Mouse (Mus musculus): ENCODE data around the gene Tmod3. TPM values are rescaled to one million over a fixed set of nuclear protein-coding genes. Genes with fewer than 3 reads are reported as not detected.
A peak's percentile ranks its signal among the peaks of the same experiment; 100 is the strongest.

The Tmod3 gene
- total RNA-seq (2021): 10 to 100 TPM; 65.4 to 68.9 TPM

- intact Hi-C loops (cut with DNase I): loop anchor here (2.0 kb wide), 2 partner anchors 21 to 37 kb away; no protein-coding TSS in a partner anchor
- peak; percentile 96 to 97 for DNase-seq
These were observed at the start of gene Tmod3 for GRCm38 (mm10) chr9:75559512-75560012. Gene Tmod3 (minus strand): TSS chr9:75559657.

- no peak for DNase-seq
- intact Hi-C loops (cut with DNase I): no loop called here
These were observed 48.0 kb upstream of the Tmod3 start for GRCm38 (mm10) chr9:75607496-75607895.

GRCm38 (mm10) chr9:75601510-75601909, 42.1 kb upstream of the Tmod3 start:
- DNase-seq: no peak
- intact Hi-C loops (cut with DNase I): no loop called here

- intact Hi-C loops (cut with DNase I): no loop called here
- DNase-seq: no peak
These were observed 40.9 kb upstream of the Tmod3 start for GRCm38 (mm10) chr9:75600166-75600934.

- intact Hi-C loops (cut with DNase I): no loop called here
- no peak for DNase-seq
These were observed 39.9 kb upstream of the Tmod3 start for GRCm38 (mm10) chr9:75599191-75599841.

GRCm38 (mm10) chr9:75597596-75597995, 38.1 kb upstream of the Tmod3 start:
- DNase-seq: no peak
- intact Hi-C loops (cut with DNase I): no loop called here

GRCm38 (mm10) chr9:75597036-75597435, 37.6 kb upstream of the Tmod3 start:
- no peak for DNase-seq
- intact Hi-C loops (cut with DNase I): no loop called here

GRCm38 (mm10) chr9:75593481-75593880, 34.0 kb upstream of the Tmod3 start:
- DNase-seq: no peak
- intact Hi-C loops (cut with DNase I): no loop called here

GRCm38 (mm10) chr9:75589850-75590790, 30.7 kb upstream of the Tmod3 start:
- no peak for DNase-seq
- intact Hi-C loops (cut with DNase I): no loop called here

- peak in 1 of 2 experiments; percentile 25 for DNase-seq
- intact Hi-C loops (cut with DNase I): loop anchor here (1.0 to 2.0 kb wide), 3 partner anchors 21 to 219 kb away; no protein-coding TSS in a partner anchor
These were observed 22.4 kb upstream of the Tmod3 start for GRCm38 (mm10) chr9:75581694-75582350.

- peak in 1 of 2 experiments; percentile 37 for DNase-seq
- intact Hi-C loops (cut with DNase I): no loop called here
These were observed 19.9 kb upstream of the Tmod3 start for GRCm38 (mm10) chr9:75579321-75579720.

GRCm38 (mm10) chr9:75571036-75571942, 11.8 kb upstream of the Tmod3 start:
- intact Hi-C loops (cut with DNase I): no loop called here
- DNase-seq: no peak

GRCm38 (mm10) chr9:75568399-75568798, 8.9 kb upstream of the Tmod3 start:
- intact Hi-C loops (cut with DNase I): no loop called here
- no peak for DNase-seq

GRCm38 (mm10) chr9:75564892-75565291, 5.4 kb upstream of the Tmod3 start:
- intact Hi-C loops (cut with DNase I): no loop called here
- no peak for DNase-seq

GRCm38 (mm10) chr9:75563622-75564021, 4.2 kb upstream of the Tmod3 start:
- intact Hi-C loops (cut with DNase I): no loop called here
- DNase-seq: no peak

- intact Hi-C loops (cut with DNase I): no loop called here
- DNase-seq: no peak
These were observed 3.7 kb upstream of the Tmod3 start for GRCm38 (mm10) chr9:75563176-75563575.

- DNase-seq: no peak
- intact Hi-C loops (cut with DNase I): loop anchor here (2.0 kb wide), 1 partner anchor 20 kb away; no protein-coding TSS in a partner anchor
These were observed 1.7 kb upstream of the Tmod3 start for GRCm38 (mm10) chr9:75561040-75561669.

- intact Hi-C loops (cut with DNase I): loop anchor here (2.0 kb wide), 1 partner anchor 20 kb away; no protein-coding TSS in a partner anchor
These were observed 896 bp upstream of the Tmod3 start for GRCm38 (mm10) chr9:75560353-75560752.

More at GRCm38 (mm10) chr9:75560353-75560752, 896 bp upstream of the Tmod3 start:
- no peak for DNase-seq

All from heart, postnatal 36 days (tissue).